Mouse (Mus musculus) cerebellum, adult (tissue): Measurements from ENCODE around the gene Map2k4.

Source experiments
- ATAC-seq: cut with Nextera tagmentation; 2 replicates; pipeline ENCODE4 v1.9.2; 2017; ENCODE audit warnings: mild to moderate bottlenecking, moderate library complexity, mixed read lengths; ENCODE audit not compliant: insufficient number of reproducible peaks, low FRiP score, low TSS enrichment

Gene Map2k4

DNA sequence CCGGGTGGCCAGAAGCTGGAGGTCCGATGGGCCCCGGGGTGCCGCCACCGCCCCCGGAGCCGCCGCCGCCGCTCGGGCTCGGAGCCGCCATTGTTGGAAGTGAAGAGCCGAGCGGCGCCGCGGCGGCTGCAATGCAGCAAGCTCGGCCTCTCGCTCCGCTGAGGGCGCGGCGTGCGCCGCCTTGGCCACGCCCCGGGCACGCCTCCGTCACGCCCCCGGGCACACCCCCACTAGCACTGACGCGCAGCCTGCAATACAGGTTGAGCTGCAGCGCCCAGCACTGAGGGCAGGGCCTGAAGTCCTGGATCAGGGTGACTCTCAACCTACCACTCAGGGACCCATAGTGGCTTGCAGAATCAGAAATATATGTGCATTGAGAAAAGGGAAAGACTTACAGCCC is at the start of gene Map2k4:
Map2k4 (minus strand) TSS at position 144 of the 400 bp plus-strand sequence.
- peak; percentile 99 for ATAC-seq

- no peak for ATAC-seq
These were observed 36.5 kb upstream of the Map2k4 start for GRCm38 (mm10) chr11:65824556-65824955.

GRCm38 (mm10) chr11:65820877-65821276 is 32.8 kb upstream of the Map2k4 start:
- ATAC-seq, result no peak

- ATAC-seq, result no peak
These were observed 32.2 kb upstream of the Map2k4 start for GRCm38 (mm10) chr11:65820280-65820679.

GRCm38 (mm10) chr11:65818193-65818592 is 30.1 kb upstream of the Map2k4 start:
- no peak for ATAC-seq

GRCm38 (mm10) chr11:65816237-65816636 is 28.1 kb upstream of the Map2k4 start:
- no peak for ATAC-seq

GRCm38 (mm10) chr11:65814381-65814780 is 26.3 kb upstream of the Map2k4 start:
- ATAC-seq, result no peak

DNA sequence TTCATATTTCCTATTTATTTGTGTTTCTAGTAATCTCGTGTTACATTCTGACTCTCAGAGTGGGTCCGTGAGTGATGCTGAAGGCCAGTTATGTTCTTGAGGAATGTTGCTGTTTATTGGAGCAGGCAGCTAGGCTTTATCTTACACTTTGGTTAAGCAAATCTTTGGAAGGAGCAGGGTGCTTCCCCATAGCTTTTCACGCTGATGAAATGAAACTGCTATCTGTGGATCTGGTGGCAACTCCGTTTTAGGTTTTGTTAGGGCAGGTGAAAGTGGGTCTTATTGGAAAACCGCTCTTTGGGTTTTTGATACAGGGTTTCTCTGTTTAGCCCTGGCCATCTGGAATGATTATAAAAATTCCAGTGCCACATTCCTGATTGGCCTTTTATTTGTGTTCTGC is 24.0 kb upstream of the Map2k4 start:
- no peak for ATAC-seq

DNA sequence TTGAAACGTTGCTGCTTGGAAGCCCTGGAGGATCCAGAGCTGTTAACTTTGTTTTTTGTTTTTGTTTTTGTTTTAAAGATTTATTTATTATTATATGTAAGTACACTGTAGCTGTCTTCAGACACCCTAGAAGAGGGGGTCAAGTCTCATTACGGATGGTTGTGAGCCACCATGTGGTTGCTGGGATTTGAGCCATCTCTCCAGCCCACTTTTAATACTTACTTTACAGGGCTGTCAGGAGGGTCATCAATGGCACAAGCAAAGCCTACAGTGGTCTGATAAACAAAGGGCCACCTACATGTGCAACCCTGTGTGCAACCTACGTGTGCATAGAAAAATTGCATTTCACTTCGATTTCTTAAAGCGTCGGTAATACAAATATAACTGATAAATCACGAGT is 19.5 kb upstream of the Map2k4 start:
- ATAC-seq, result no peak

- ATAC-seq, result peak; percentile 93
These were observed 18.9 kb upstream of the Map2k4 start, which contains the start of gene Zkscan6 for GRCm38 (mm10) chr11:65806909-65807504. Gene Zkscan6, plus strand, starts transcription at chr11:65807175.

GRCm38 (mm10) chr11:65806321-65806904 is 18.3 kb upstream of the Map2k4 start:
- no peak; the same call in 1 of the 2 replicates for ATAC-seq

GRCm38 (mm10) chr11:65801899-65802298 is 13.8 kb upstream of the Map2k4 start:
- peak; percentile 60 for ATAC-seq

DNA sequence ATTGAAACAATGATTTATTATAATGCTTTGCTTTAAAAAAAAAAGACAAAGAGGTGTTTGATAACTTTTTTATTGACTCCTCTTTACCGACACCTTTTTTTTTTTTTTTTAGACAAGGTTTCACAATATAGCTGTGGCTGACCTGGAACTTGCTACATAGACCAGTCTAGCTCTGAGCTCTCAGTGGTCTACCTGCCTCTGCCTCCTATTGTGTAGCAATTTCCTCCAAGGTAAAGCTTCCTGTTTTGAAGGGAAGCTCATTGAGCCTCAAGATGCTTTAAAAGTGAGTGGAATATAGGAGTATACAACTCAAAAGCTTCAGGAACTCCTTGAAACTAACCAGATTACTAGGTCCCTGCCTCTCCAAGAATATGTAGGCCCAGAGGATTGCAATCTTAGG is 7.8 kb upstream of the Map2k4 start:
- ATAC-seq, result no peak

- ATAC-seq, result no peak
These were observed 6.5 kb upstream of the Map2k4 start for GRCm38 (mm10) chr11:65794428-65795219.

- ATAC-seq, result peak; percentile 74
These were observed 511 bp downstream of the Map2k4 start for GRCm38 (mm10) chr11:65787421-65788151.

DNA sequence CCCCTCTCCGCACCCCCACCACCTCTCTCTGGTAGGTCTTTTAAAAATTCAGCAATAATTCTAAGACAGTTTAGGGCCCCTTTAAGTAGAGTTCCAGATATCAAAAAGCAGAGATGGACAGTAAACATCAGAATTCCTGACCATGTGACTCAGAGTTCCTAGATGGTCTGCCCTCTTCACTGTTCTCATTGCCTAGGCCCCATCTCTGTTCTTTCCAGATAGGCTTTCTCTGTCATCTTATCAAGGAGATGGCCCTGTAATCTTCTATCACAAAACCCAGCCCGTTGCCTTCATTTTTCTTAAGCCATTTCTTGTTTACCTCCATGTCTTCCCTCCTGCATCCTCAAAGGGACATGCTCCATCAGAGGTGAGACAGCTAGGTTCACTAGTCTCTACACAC is 1.9 kb downstream of the Map2k4 start:
- no peak for ATAC-seq

- ATAC-seq, result no peak
These were observed 6.5 kb downstream of the Map2k4 start for GRCm38 (mm10) chr11:65781596-65781995.

DNA sequence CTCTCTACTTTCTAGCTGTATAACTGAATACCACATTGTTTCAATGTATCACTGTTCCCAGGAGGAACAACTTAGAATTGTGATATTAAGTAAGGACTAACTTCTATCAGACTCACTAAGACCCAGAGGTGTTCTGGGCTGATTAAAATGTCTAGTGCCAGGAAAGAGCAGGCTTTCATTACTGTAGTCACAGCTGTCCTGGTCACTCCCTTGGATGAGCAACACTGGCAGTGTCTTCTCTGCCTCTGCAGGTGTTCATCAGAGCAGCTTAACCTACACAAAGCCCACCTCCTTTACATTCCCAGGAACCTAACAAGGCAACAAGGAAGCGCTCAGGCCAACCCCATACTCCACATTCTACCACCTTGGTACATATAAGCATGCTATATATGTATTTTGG is 8.5 kb downstream of the Map2k4 start:
- ATAC-seq, result no peak

DNA sequence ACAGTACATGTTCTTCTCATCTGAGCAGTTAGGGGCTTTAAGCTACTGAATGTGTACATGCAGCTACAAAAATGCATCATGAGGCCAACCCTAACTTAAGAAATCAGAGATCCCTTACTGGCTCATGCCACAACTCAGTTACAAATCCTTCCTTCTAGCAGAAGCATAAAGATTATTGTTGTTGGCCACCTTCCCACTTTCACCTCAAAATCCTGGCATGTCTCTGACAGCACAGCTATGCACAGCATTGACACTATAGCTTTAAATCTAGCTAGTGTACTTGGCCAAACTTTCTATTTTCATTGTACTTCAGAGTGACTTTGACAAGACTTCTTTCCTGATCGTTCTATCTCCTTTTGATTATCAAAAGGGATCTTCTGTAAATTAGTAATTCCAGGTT is 9.0 kb downstream of the Map2k4 start:
- no peak for ATAC-seq

DNA sequence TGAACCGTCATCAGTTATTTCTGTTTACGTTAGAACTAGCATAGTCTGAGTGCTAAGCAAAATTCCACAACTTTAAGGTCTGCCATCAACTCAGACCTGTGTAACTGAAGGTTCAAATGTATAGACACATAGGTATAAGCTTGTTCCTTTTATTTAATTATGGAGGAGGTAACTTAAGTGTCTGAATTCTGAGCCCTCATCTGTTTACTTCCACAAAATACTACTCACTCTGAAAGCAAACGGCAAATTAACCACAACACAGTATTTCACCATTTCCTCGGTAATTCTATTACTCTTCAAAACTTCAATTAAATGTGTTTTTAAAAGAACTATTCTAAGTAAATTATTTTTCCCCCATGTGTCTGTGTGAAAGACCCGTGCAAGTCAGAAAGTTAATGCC is 10.3 kb downstream of the Map2k4 start:
- no peak for ATAC-seq
